Mouse (Mus musculus) hindbrain, embryonic 15.5 days (tissue): ENCODE measurements at regions not wholly inside any gene's neighbourhood (a gene's known extent, or its start where the extent isn't known, plus 50 kb on each side); places are given as distances from the start of the nearest gene placed in this dataset.

Experiments
- ATAC-seq: fragments of 200-750 bp; cut with Nextera tagmentation; 2 replicates; pipeline ENCODE4 v1.8.0; 2017; ENCODE audit warnings: low read depth, moderate number of reproducible peaks, moderate TSS enrichment; ENCODE audit not compliant: low FRiP score
- H3K27ac ChIP-seq: fragments of 300-500 bp; sonication (generic); replicated peaks from 2 replicates; pipeline ENCODE4 v1.5.1; 2015; ENCODE audit warnings: mild to moderate bottlenecking, inconsistent platforms
- H3K27me3 ChIP-seq: fragments of 300-500 bp; sonication (generic); 2 replicates; pipeline ENCODE4 v1.6.1; 2015; ENCODE audit warnings: control low read depth, inconsistent platforms
- H3K36me3 ChIP-seq: fragments of 300-500 bp; sonication (generic); 2 replicates; pipeline ENCODE4 v1.6.1; 2015; ENCODE audit warnings: control low read depth, inconsistent platforms
- H3K4me1 ChIP-seq: fragments of 300-500 bp; sonication (generic); replicated peaks from 2 replicates; pipeline ENCODE4 v1.6.1; 2015; ENCODE audit warnings: control low read depth, inconsistent platforms
- H3K4me2 ChIP-seq: fragments of 300-500 bp; sonication (generic); 2 replicates; pipeline ENCODE4 v1.6.1; 2015; ENCODE audit warnings: moderate library complexity, mild to moderate bottlenecking, inconsistent platforms
- H3K4me3 ChIP-seq: fragments of 300-500 bp; sonication (generic); 2 replicates; pipeline ENCODE4 v1.5.1; 2015; ENCODE audit warnings: mild to moderate bottlenecking, inconsistent platforms
- H3K9ac ChIP-seq: fragments of 300-500 bp; sonication (generic); 2 replicates; pipeline ENCODE4 v1.6.1; 2015; ENCODE audit warnings: inconsistent platforms
- H3K9me3 ChIP-seq: fragments of 300-500 bp; sonication (generic); 2 replicates; pipeline ENCODE4 v1.6.1; 2016; ENCODE audit warnings: control low read depth, inconsistent platforms
- WGBS: fragments of 180-500 bp; shearing (Covaris S2); methylation state at CpG from one replicate; pipeline ENCODE4 v1.1.7; 2015; 5-methylcytosine and 5-hydroxymethylcytosine counted together

DNA sequence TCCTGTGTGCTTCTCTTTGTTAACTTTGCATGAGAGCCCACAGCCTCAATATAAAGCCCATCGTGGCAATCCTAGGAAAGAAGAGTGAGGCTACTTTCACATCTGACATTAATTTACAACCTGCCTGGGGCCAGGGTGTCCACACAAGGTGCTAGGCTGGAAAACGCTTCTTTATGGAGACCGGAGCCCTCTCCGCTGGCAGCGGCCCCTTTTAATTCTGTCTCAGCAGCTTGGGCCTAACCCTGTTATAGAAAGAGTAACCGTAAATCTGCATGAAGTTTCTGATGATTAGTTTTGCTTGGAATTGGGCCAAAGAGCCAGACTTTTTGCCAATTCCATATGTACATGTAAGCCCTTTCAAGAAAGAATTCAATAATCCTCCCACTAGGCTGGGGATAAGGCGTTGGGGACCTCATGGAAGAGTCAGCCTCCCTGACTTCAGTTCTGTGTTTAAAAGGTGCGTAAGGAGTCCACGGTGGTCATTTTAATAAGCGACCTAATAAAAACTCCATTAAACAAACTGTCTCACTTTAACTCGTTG is 304.2 kb upstream of the Dynlrb2 start:
- H3K4me3 ChIP-seq, result no peak overlapping the region
- ATAC-seq, result no peak
- whole genome bisulfite sequencing, result 73% methylated on average over 11 of the region's 11 CpGs
- no peaks in the 10 kb centered on the region for H3K27me3 ChIP-seq
- no peak overlapping the region for H3K27ac ChIP-seq
- H3K9ac ChIP-seq, result no peak overlapping the region
- no peak overlapping the region for H3K4me2 ChIP-seq
- no peaks in the 10 kb centered on the region for H3K36me3 ChIP-seq
- H3K9me3 ChIP-seq, result no peaks in the 10 kb centered on the region
- H3K4me1 ChIP-seq, result peaks cover 8% of the 10 kb centered on the region

DNA sequence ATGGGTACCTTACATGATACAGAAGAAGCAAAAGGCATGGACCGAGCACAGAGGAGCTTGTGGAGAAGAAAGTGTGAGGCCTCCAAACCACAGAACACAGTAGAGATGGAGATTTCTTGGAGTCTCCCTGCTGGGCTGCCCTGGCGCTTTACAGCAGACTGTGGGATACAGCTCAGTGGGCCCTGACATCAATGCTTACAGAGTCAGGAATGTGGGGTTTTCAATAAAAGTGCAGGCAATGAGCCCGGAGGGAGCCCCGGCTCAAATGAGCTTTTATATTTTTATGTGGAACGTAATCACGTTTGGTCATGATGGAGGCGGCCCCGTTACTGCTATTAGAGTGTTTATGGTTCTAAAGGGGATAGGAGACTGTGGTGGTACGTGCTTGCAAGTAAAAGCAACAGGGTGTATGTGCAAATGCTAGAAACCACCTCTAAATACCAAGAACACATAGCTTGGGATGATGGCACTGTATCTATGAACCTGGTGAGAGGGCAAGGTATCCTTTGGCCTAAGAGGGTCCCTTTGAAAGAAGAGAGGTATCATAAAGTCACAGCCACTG is 308.1 kb upstream of the Dynlrb2 start:
- Histone ChIP-seq H3K4me3 (no peak overlapping the region), H3K9ac (no peak overlapping the region), H3K27ac (no peak overlapping the region), H3K9me3 (no peaks in the 10 kb centered on the region), H3K36me3 (no peaks in the 10 kb centered on the region), H3K4me2 (no peak overlapping the region), H3K27me3 (no peaks in the 10 kb centered on the region), H3K4me1 (0 out of 2 replicates have a peak, but pooled peaks cover 3% of the 10 kb centered on the region)
- no peak for ATAC-seq
- 77% methylated on average over 9 of the region's 9 CpGs for WGBS

- Histone ChIP-seq H3K27ac (no peak overlapping the region), H3K4me3 (no peak overlapping the region), H3K4me1 (0 out of 2 replicates have a peak, but pooled peaks cover 3% of the 10 kb centered on the region), H3K4me2 (no peak overlapping the region), H3K9ac (no peak overlapping the region), H3K9me3 (no peaks in the 10 kb centered on the region), H3K36me3 (no peaks in the 10 kb centered on the region), H3K27me3 (no peaks in the 10 kb centered on the region)
- ATAC-seq, result no peak
- WGBS, result 14% methylated on average over 3 of the region's 3 CpGs
These were observed 312.7 kb upstream of the Dynlrb2 start for GRCm38 (mm10) chr8:116192096-116192495.

- Histone ChIP-seq H3K36me3 (no peaks in the 10 kb centered on the region), H3K27me3 (no peaks in the 10 kb centered on the region), H3K4me1 (no peaks in the 10 kb centered on the region), H3K27ac (no peak overlapping the region), H3K9me3 (no peaks in the 10 kb centered on the region), H3K4me3 (no peak overlapping the region), H3K4me2 (no peak overlapping the region), H3K9ac (no peak overlapping the region)
- 86% methylated on average over 7 of the region's 7 CpGs for WGBS
- ATAC-seq, result no peak
These were observed 319.6 kb upstream of the Dynlrb2 start for GRCm38 (mm10) chr8:116185206-116185605.

- H3K4me1 ChIP-seq, result no peaks in the 10 kb centered on the region
- no peak overlapping the region for H3K4me2 ChIP-seq
- H3K4me3 ChIP-seq, result no peak overlapping the region
- no peaks in the 10 kb centered on the region for H3K36me3 ChIP-seq
- no peak for ATAC-seq
- no peaks in the 10 kb centered on the region for H3K27me3 ChIP-seq
- WGBS, result 78% methylated on average over 8 of the region's 8 CpGs
- H3K27ac ChIP-seq, result no peak overlapping the region
- no peaks in the 10 kb centered on the region for H3K9me3 ChIP-seq
- H3K9ac ChIP-seq, result no peak overlapping the region
These were observed 320.5 kb upstream of the Dynlrb2 start for GRCm38 (mm10) chr8:116184241-116184640.

GRCm38 (mm10) chr8:116177946-116178345 is 326.8 kb upstream of the Dynlrb2 start:
- ATAC-seq, result no peak
- H3K4me2 ChIP-seq, result no peak overlapping the region
- no peak overlapping the region for H3K9ac ChIP-seq
- no peaks in the 10 kb centered on the region for H3K27me3 ChIP-seq
- H3K27ac ChIP-seq, result no peak overlapping the region
- H3K4me3 ChIP-seq, result no peak overlapping the region
- H3K9me3 ChIP-seq, result no peaks in the 10 kb centered on the region
- H3K36me3 ChIP-seq, result no peaks in the 10 kb centered on the region
- 68% methylated on average over 2 of the region's 2 CpGs for WGBS
- no peaks in the 10 kb centered on the region for H3K4me1 ChIP-seq

DNA sequence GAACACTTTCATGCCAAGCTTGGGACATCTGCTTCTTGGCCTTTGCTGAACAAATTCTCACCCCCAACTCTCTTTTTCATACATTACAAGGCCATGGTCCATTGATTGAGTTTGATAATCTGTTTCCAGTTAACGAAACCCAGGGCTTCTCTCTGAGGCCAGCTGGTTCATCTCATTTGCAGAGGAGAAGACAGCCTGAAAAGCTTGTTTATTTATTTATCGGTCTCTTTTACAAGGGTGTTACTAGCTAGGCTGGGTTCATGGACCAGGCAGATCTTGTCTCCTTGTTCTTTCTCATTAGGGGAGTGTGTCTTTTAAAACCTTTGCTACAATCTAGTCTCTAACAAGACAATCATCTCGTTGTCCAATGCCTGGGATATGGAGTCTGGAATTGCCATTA is 329.9 kb upstream of the Dynlrb2 start:
- Histone ChIP-seq H3K9ac (no peak overlapping the region), H3K27ac (no peak overlapping the region), H3K4me2 (no peak overlapping the region), H3K4me1 (no peaks in the 10 kb centered on the region), H3K36me3 (no peaks in the 10 kb centered on the region), H3K4me3 (no peak overlapping the region), H3K27me3 (no peaks in the 10 kb centered on the region), H3K9me3 (no peaks in the 10 kb centered on the region)
- no peak for ATAC-seq
- WGBS, result 70% methylated on average over 3 of the region's 3 CpGs

GRCm38 (mm10) chr8:116173961-116174360 is 330.8 kb upstream of the Dynlrb2 start:
- WGBS, result 84% methylated on average over 1 of the region's 1 CpGs
- Histone ChIP-seq H3K36me3 (no peaks in the 10 kb centered on the region), H3K4me1 (no peaks in the 10 kb centered on the region), H3K9me3 (no peaks in the 10 kb centered on the region), H3K27me3 (no peaks in the 10 kb centered on the region), H3K4me3 (no peak overlapping the region), H3K9ac (no peak overlapping the region), H3K27ac (no peak overlapping the region), H3K4me2 (no peak overlapping the region)
- ATAC-seq, result no peak

GRCm38 (mm10) chr8:116167874-116168273 is 336.9 kb upstream of the Dynlrb2 start:
- H3K27ac ChIP-seq, result no peak overlapping the region
- WGBS, result 29% methylated on average over 4 of the region's 4 CpGs
- ATAC-seq, result no peak
- no peaks in the 10 kb centered on the region for H3K9me3 ChIP-seq
- H3K4me2 ChIP-seq, result no peak overlapping the region
- H3K4me3 ChIP-seq, result no peak overlapping the region
- H3K9ac ChIP-seq, result no peak overlapping the region
- H3K27me3 ChIP-seq, result no peaks in the 10 kb centered on the region
- peaks cover 9% of the 10 kb centered on the region for H3K4me1 ChIP-seq
- H3K36me3 ChIP-seq, result no peaks in the 10 kb centered on the region

DNA sequence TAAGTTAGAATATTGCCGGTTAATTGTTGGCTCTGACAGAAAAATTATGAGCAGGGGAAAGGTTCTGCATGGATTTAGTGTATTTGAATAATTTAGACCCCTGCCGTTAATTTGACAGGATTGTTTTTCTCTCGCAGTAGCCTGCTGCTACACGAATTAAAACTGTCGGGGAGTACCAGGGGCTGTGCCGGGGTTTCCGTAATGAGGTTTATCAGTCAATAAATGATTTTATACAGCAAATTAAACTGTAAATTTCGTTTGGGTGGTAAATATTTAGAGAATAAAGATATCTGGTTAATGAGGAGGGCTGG is 339.8 kb upstream of the Dynlrb2 start:
- H3K9me3 ChIP-seq, result no peaks in the 10 kb centered on the region
- 15% methylated on average over 8 of the region's 8 CpGs for WGBS
- no peak overlapping the region for H3K4me3 ChIP-seq
- H3K9ac ChIP-seq, result no peak overlapping the region
- no peak overlapping the region for H3K4me2 ChIP-seq
- H3K27ac ChIP-seq, result 0 out of 2 replicates have a peak overlapping the region, but pooled peaks have one; percentile 20
- no peaks in the 10 kb centered on the region for H3K36me3 ChIP-seq
- H3K4me1 ChIP-seq, result peaks cover 9% of the 10 kb centered on the region
- H3K27me3 ChIP-seq, result no peaks in the 10 kb centered on the region
- ATAC-seq, result no peak

GRCm38 (mm10) chr8:116164190-116164988 is 340.4 kb upstream of the Dynlrb2 start:
- no peaks in the 10 kb centered on the region for H3K27me3 ChIP-seq
- no peak for ATAC-seq
- H3K4me2 ChIP-seq, result no peak overlapping the region
- H3K4me1 ChIP-seq, result peaks cover 9% of the 10 kb centered on the region
- H3K27ac ChIP-seq, result peak overlapping the region; percentile 20; the same call in 1 of the 2 replicates
- 32% methylated on average over 5 of the region's 5 CpGs for WGBS
- H3K36me3 ChIP-seq, result no peaks in the 10 kb centered on the region
- H3K4me3 ChIP-seq, result no peak overlapping the region
- no peaks in the 10 kb centered on the region for H3K9me3 ChIP-seq
- H3K9ac ChIP-seq, result no peak overlapping the region

GRCm38 (mm10) chr8:116160932-116161331 is 343.8 kb upstream of the Dynlrb2 start:
- H3K4me1 ChIP-seq, result peaks cover 9% of the 10 kb centered on the region
- H3K9me3 ChIP-seq, result no peaks in the 10 kb centered on the region
- H3K27ac ChIP-seq, result no peak overlapping the region
- H3K27me3 ChIP-seq, result no peaks in the 10 kb centered on the region
- no peak overlapping the region for H3K9ac ChIP-seq
- H3K4me3 ChIP-seq, result no peak overlapping the region
- H3K36me3 ChIP-seq, result no peaks in the 10 kb centered on the region
- no peak overlapping the region for H3K4me2 ChIP-seq
- no peak for ATAC-seq
- 58% methylated on average over 5 of the region's 5 CpGs for WGBS
